Mouse (Mus musculus): ENCODE results near the gene Gm20388.
A peak's percentile ranks its signal among the peaks of the same experiment; 100 is the strongest.

Gene Gm20388

GRCm38 (mm10) chr8:121111145-121111907 lies 1200.7 kb downstream of the Gm20388 start:
- DNase-seq (ENCODE audit: low read depth, low spot score): no peak

GRCm38 (mm10) chr8:121113261-121113660 lies 1202.6 kb downstream of the Gm20388 start:
- DNase-seq (ENCODE audit: low read depth, low spot score): peak; percentile 92

GRCm38 (mm10) chr8:121115136-121115535 lies 1204.5 kb downstream of the Gm20388 start:
- no peak for DNase-seq (ENCODE audit: low read depth, low spot score)

GRCm38 (mm10) chr8:121115948-121116347 lies 1205.3 kb downstream of the Gm20388 start, which contains the start of gene Foxc2:
TSS of gene Foxc2 (plus strand) at chr8:121116171.
- peak; percentile 85 for DNase-seq (ENCODE audit: low read depth, low spot score)

GRCm38 (mm10) chr8:121116591-121117185 lies 1206.0 kb downstream of the Gm20388 start:
- peak; percentile 32 for DNase-seq (ENCODE audit: low read depth, low spot score)

GRCm38 (mm10) chr8:121117186-121117651 lies 1206.6 kb downstream of the Gm20388 start:
- DNase-seq (ENCODE audit: low read depth, low spot score): peak; percentile 28

GRCm38 (mm10) chr8:121117906-121118305 lies 1207.3 kb downstream of the Gm20388 start:
- DNase-seq (ENCODE audit: low read depth, low spot score): no peak

- DNase-seq (ENCODE audit: low read depth, low spot score): no peak
Observed at GRCm38 (mm10) chr8:121118634-121119420, 1208.2 kb downstream of the Gm20388 start.

GRCm38 (mm10) chr8:121119635-121120455 lies 1209.2 kb downstream of the Gm20388 start:
- DNase-seq (ENCODE audit: low read depth, low spot score): no peak

- DNase-seq (ENCODE audit: low read depth, low spot score): no peak
Observed at GRCm38 (mm10) chr8:121120456-121121419, 1210.1 kb downstream of the Gm20388 start.

- no peak for DNase-seq (ENCODE audit: low read depth, low spot score)
Observed at GRCm38 (mm10) chr8:121121704-121122103, 1211.1 kb downstream of the Gm20388 start.

GRCm38 (mm10) chr8:121122368-121122767 lies 1211.7 kb downstream of the Gm20388 start:
- DNase-seq (ENCODE audit: low read depth, low spot score): no peak

- DNase-seq (ENCODE audit: low read depth, low spot score): no peak
Observed at GRCm38 (mm10) chr8:121123113-121123512, 1212.5 kb downstream of the Gm20388 start.

- no peak for DNase-seq (ENCODE audit: low read depth, low spot score)
Observed at GRCm38 (mm10) chr8:121124547-121125239, 1214.1 kb downstream of the Gm20388 start.

- peak; percentile 37 for DNase-seq (ENCODE audit: low read depth, low spot score)
Observed at GRCm38 (mm10) chr8:121125311-121125876, 1214.8 kb downstream of the Gm20388 start.

- DNase-seq (ENCODE audit: low read depth, low spot score): no peak
Observed at GRCm38 (mm10) chr8:121126191-121126590, 1215.5 kb downstream of the Gm20388 start.

- DNase-seq (ENCODE audit: low read depth, low spot score): no peak
Observed at GRCm38 (mm10) chr8:121126694-121127093, 1216.1 kb downstream of the Gm20388 start.

- DNase-seq (ENCODE audit: low read depth, low spot score): no peak
Observed at GRCm38 (mm10) chr8:121127291-121127701, 1216.7 kb downstream of the Gm20388 start.

- no peak for DNase-seq (ENCODE audit: low read depth, low spot score)
Observed at GRCm38 (mm10) chr8:121127756-121128375, 1217.2 kb downstream of the Gm20388 start, which contains the start of gene Foxl1. TSS of gene Foxl1 (plus strand) at chr8:121127940.

Measured in CD4-positive helper T cell, adult 2 months (primary cell).